Mouse (Mus musculus) G1E (cell line): ENCODE measurements around the gene Foxk1.

Experiments
- CTCF ChIP-seq: IDR thresholded peaks from 2 replicates; pipeline ENCODE4 v1.5.1; 2012; ENCODE audit warnings: low read depth, low read length, inconsistent platforms, mixed read lengths
- GATA1 ChIP-seq: IDR thresholded peaks from 2 replicates; pipeline ENCODE4 v1.6.1; 2012; ENCODE audit warnings: borderline replicate concordance, low read length, inconsistent platforms, mixed read lengths
- GATA2 ChIP-seq: IDR thresholded peaks from 2 replicates; pipeline ENCODE4 v1.6.1; 2012; ENCODE audit warnings: low read depth, low read length, inconsistent platforms, borderline replicate concordance
- POLR2AphosphoS5 ChIP-seq: IDR thresholded peaks from 2 replicates; pipeline ENCODE4 v1.6.1; 2012; ENCODE audit warnings: low read depth, low read length, inconsistent platforms; ENCODE audit not compliant: insufficient replicate concordance
- TAL1 ChIP-seq: conservative IDR thresholded peaks from 2 replicates; pipeline ENCODE4 v1.6.1; 2012; ENCODE audit warnings: low read depth, low read length, inconsistent platforms, mixed read lengths

GRCm38 (mm10) chr5:142423141-142423540, 21.8 kb downstream of the Foxk1 start:
- TF ChIP-seq CTCF: no peak
- TF ChIP-seq TAL1: no peak
- no peak for TF ChIP-seq GATA1
- TF ChIP-seq POLR2AphosphoS5: no peak
- TF ChIP-seq GATA2: no peak
